Mouse (Mus musculus): ENCODE results near the gene Rxrg.

The Rxrg gene

GRCm38 (mm10) chr1:167598255-167599081 is at the start of gene Rxrg:
Gene Rxrg (plus strand): TSS chr1:167598384.
- DNase-seq (ENCODE audit: low read depth, low spot score), result no peak

- DNase-seq (ENCODE audit: low read depth, low spot score), result no peak
These were observed 48.9 kb upstream of the Rxrg start for GRCm38 (mm10) chr1:167549324-167549723.

DNA sequence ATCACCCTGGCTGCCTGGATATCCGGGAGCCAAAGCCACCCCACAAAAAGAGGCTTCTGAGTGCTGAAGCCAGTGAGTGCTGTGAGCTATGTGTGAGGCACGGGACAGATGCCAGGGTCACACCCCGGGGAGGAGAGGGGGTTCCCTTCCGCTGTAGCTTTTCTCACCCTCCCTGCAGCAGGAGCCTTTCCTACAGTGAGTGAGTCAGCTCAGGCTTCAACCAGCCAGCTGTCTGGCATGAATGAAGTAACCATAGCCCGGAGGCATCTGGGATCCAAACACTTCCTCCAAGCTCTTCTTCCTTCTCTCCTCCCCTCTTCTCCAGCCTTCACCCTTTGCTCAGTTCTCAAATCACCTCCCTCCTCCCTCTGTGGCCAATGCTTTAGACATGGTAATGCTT is 46.6 kb upstream of the Rxrg start:
- DNase-seq (ENCODE audit: low read depth, low spot score), result no peak

DNA sequence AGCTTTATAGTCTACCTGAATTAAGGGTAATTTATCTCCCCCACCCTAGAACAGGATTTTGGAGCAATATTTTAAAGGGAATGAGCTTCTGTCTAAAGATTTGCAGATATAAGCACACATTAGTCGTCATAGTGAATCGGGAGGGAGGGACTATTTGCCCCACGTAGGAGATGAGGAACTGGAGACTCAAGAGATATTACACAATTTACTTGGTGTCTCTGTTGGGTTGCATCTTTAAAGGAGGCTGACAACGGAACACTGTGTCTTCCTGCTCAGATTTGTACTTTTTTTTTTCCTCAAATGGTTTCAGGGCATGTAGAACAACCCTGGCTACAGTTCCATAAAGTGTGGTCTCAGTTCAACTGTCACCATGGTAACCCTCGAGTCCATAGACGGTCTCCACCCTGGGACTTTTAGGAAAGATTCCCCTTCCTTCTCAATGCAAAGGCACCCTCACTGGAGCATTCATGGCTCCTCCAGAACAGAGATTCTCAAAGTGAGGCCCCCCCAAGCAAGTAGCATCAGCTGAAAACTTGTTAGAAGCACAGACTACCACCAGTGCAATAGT is 44.1 kb upstream of the Rxrg start:
- no peak for DNase-seq (ENCODE audit: low read depth, low spot score)

DNA sequence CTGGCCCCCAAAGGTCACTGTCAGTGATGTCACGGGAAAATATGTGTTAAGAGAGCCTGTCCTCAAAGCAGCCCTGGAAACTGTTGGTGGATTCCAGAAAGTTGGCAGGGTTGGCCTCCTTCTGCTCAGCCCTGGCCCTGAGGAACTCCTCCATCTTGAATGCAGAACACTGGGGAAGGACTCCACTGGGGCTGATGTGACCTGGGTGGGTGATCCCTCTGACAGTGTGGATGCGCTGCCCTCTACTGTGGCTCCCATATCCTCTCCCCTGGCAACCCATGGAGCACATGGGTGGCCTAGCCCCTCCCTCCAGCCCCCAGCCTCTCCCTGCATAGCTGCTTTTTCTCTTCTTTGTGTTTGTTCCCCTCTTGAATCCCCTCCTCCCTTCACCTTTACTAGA is 31.6 kb upstream of the Rxrg start:
- no peak for DNase-seq (ENCODE audit: low read depth, low spot score)

GRCm38 (mm10) chr1:167579131-167579530 is 19.1 kb upstream of the Rxrg start:
- no peak for DNase-seq (ENCODE audit: low read depth, low spot score)

DNA sequence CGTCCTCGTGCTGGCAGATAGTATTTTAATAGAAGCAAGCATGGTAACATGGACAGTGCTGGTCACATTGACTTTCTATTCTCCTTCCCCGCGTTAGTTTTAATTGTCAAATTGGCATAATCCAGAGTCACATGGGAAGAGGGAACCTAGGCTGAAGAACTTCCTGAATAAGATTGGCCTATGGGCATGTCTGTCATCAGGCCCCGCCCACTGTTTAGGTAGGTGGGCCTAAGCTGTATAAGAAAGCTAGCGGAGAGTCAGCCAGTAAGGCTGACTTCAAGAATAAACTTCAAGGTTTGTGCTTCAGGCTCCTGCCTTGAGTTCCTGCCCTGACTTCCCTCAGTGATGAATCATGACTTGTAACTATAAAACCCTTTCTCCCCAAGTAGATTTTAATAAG is 15.0 kb upstream of the Rxrg start:
- no peak for DNase-seq (ENCODE audit: low read depth, low spot score)

- DNase-seq (ENCODE audit: low read depth, low spot score), result no peak
These were observed 14.3 kb upstream of the Rxrg start for GRCm38 (mm10) chr1:167583888-167584287.

GRCm38 (mm10) chr1:167588747-167589558 is 9.2 kb upstream of the Rxrg start:
- DNase-seq (ENCODE audit: low read depth, low spot score), result no peak

DNA sequence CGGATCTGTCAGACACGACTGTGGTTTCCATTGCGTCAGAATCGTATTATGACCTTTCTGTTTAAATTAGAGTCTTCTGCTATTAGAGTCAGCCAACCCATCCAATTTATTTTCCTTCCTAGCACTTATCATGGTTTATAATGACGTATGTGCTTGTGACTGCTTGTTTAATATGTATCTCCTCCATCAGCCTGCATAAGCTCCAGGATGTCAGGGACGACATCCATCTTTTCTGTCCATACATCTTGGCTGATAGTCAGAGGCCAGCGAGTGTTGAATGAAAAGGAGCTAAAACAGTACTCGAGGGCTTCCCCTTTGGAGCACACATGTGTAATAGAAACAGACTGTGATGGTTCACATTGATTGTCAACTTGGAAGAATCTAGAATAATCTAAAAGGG is 6.0 kb upstream of the Rxrg start:
- no peak for DNase-seq (ENCODE audit: low read depth, low spot score)

GRCm38 (mm10) chr1:167599211-167599735 is 1.1 kb downstream of the Rxrg start:
- DNase-seq (ENCODE audit: low read depth, low spot score), result no peak

- DNase-seq (ENCODE audit: low read depth, low spot score), result no peak
These were observed 10.1 kb downstream of the Rxrg start for GRCm38 (mm10) chr1:167608201-167608741.

GRCm38 (mm10) chr1:167617131-167617530 is 18.9 kb downstream of the Rxrg start:
- DNase-seq (ENCODE audit: low read depth, low spot score), result no peak

DNA sequence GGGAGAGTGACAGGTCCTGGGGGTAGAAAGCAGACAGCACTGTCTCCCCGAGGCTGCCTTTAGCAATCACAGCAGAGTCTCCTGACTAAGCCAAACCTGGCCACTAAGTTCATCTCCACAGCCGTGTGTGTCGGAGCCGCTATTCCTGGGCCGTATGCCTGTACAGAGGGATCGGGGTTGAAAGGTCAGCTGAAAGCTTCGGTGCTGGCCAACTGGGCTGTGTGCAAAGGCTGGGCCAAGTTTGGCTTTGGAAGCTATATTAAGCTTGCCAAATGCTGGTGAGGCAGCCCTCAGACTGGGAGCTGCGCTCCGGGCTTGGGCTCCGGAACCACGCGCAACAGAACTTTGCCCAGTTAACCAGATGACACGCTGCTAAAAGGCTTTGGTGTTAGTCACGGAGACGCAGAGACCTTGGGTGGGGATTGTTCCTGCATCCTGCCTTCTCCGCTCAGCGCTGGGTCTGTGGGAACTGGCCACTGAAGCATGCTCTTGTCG is 19.9 kb downstream of the Rxrg start:
- no peak for DNase-seq (ENCODE audit: low read depth, low spot score)

DNA sequence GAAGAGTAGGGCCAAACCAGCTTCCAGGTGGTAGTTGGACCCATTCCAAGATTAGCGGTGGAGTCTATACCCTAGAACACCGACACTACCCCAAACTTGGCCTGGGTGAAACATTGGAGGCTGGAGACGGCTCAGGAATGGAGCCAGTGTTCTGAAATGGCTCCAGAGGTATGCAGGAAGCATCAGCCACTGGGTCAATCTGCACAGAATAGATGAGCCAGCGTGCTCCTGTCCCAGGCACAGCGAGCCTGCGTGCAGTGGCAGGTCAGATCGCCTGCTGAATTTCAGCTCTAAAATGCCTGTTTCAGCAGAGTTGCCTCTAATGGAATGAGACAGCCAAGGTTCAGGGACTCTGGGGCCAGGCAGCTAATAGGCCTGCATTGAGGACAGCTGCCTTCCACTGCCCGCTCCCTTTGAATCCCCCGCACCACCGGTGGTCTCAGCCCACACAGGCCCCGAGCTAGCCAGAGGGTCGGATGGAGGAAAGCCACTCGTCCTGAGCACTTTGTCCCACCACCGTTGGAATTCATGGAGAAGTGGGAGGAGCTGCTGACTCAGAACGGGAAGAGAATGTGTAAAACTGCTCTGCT is 22.1 kb downstream of the Rxrg start:
- no peak for DNase-seq (ENCODE audit: low read depth, low spot score)

GRCm38 (mm10) chr1:167625098-167625497 is 26.9 kb downstream of the Rxrg start:
- DNase-seq (ENCODE audit: low read depth, low spot score), result no peak

DNA sequence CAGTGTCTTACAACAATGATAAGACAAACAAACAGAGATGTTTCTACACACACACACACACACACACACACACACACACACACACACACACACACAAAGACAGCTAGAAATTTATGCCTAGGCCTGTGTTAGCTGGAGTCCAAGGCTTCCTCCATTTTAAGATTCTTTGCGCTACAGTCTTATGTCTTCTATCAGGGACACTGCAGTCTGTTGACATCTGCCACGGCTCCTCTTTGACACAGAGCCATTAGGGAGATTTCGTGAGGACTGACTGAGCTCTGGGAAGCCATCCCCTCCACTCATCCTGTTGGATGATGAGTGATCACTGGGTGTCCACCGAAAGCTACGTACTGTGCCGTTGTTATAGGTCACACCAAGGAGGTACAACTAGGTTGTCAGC is 33.6 kb downstream of the Rxrg start:
- no peak for DNase-seq (ENCODE audit: low read depth, low spot score)

- DNase-seq (ENCODE audit: low read depth, low spot score), result no peak
These were observed 37.5 kb downstream of the Rxrg start for GRCm38 (mm10) chr1:167635702-167636101.

DNA sequence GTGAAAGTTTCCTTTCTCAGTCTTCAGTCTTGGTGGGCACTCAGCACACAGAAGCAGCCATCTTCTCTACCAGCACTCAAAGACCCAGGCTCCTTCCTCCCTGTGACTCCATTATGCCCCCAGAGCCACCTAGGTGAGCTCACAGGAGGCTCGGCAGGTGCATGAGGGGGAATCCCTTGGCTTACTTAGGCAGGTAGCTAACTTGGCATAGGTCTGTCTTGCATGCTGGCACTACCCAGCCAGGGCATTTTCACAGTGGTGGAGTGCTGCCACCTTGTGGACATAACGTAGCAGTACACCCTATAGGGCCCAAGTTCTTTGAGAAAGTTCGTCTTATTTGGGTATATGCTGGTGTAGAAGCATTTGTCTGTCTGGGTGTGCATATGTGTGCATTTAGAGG is 38.8 kb downstream of the Rxrg start:
- peak; percentile 30 for DNase-seq (ENCODE audit: low read depth, low spot score)

GRCm38 (mm10) chr1:167638053-167638452 is 39.9 kb downstream of the Rxrg start:
- no peak for DNase-seq (ENCODE audit: low read depth, low spot score)

DNA sequence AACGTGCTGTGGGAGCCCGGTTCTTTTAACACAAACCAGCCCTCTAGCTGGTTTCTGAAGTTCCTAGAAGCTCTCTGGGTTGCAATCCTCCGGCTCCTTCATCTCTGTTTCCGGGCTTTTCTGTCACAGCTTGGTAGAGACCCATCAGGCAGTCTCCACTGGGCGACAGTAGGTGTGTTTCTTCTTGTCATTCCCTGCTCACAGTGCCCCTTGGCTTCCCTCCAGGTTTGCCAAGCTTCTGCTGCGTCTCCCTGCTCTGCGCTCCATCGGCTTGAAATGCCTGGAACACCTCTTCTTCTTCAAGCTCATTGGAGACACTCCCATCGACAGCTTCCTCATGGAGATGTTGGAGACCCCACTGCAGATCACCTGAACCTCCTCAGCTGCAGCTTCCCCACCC is 40.7 kb downstream of the Rxrg start:
- DNase-seq (ENCODE audit: low read depth, low spot score), result no peak
